Mouse (Mus musculus) spleen, adult 2 months (tissue): ENCODE results near the gene Gpr146.

Experiments
- CTCF ChIP-seq: fragments of 200-500 bp; IDR thresholded peaks from 2 replicates; pipeline ENCODE4 v1.5.1; 2011; ENCODE audit warnings: mild to moderate bottlenecking, inconsistent platforms; ENCODE audit not compliant: insufficient read depth, insufficient read length, insufficient replicate concordance; ENCODE audit errors: extremely low read depth
- POLR2A ChIP-seq: fragments of 200-500 bp; IDR thresholded peaks from 2 replicates; pipeline ENCODE4 v1.6.1; 2011; ENCODE audit warnings: low read depth, low read length, inconsistent platforms

DNA sequence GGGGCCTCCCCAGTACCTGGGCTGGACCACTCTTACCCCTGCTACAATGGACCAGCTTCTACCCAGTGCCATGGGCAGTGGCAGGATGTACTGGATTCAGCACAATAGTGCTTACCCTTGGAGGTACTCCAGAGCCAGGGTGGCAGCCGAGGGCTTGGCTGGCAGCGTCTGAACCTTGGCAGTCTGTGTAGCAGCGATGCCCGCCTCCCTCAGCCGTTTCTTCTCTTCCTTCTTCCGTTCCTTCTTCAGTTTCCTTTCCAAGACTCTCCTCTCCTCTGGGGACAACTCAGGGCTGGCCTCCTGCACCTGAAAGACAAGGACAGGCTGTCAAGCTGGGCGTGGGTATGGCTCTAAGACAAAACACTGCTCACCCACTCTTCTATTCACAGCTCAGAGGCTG is 13.6 kb upstream of the Gpr146 start:
- no peak for TF ChIP-seq POLR2A
- TF ChIP-seq CTCF: no peak
